In genomic region chr15:85568402-85568801, GRCm38 (mm10) we compare ENCODE assay signal across 19 mouse cellular contexts. TPM values are rescaled to one million over a fixed set of nuclear protein-coding genes. Genes with fewer than 3 reads are reported as not detected.
DNase-seq lines count a peak whose midpoint lies in the region; ATAC-seq and TF ChIP-seq lines count a peak whose summit lies in the region.
"Had no signal": no experiment of that assay in that cellular context is flagged by ENCODE, and none has a peak within 500 bp of the region (broad histone marks: within the 10 kb centered on the region; RNA-seq: fewer than 3 reads in every experiment).

No protein-coding gene starts in this region.

- no peak overlapping the region for H3K4me3 ChIP-seq in lung, embryonic 14.5 days (ENCODE audit: low read depth, low read length)
- peak overlapping the region; percentile 52 for H3K4me3 ChIP-seq in E14TG2a.4 (replicated peaks; ENCODE audit: low read length)
- no peak overlapping the region for H3K4me3 ChIP-seq in heart, embryonic 11.5 days (ENCODE audit: low read depth, low read length)
- H3K4me3 ChIP-seq: heart, embryonic 10.5 days; limb, embryonic 13.5 days; liver, embryonic 12.5 days; midbrain, embryonic 13.5 days; neural tube, embryonic 13.5 days; stomach, embryonic 15.5 days had no signal

- WGBS in lung, embryonic 14.5 days, result 56% methylated on average over 3 of the region's 3 CpGs
- 69% methylated on average over 3 of the region's 3 CpGs for WGBS in heart, embryonic 11.5 days (ENCODE audit: insufficient replicate concordance)

- 0 out of 2 replicates have a peak overlapping the region, but pooled peaks have one; percentile 16 for H3K27ac ChIP-seq in lung, embryonic 14.5 days (ENCODE audit: low read depth)
- H3K27ac ChIP-seq in heart, embryonic 11.5 days (ENCODE audit: low read depth, low read length), result no peak overlapping the region
- H3K27ac ChIP-seq: limb, embryonic 13.5 days; liver, embryonic 12.5 days; midbrain, embryonic 13.5 days; stomach, embryonic 15.5 days had no signal

- no peaks in the 10 kb centered on the region for H3K9me3 ChIP-seq in lung, embryonic 14.5 days (ENCODE audit: low read depth, low read length)
- no peaks in the 10 kb centered on the region for H3K9me3 ChIP-seq in E14TG2a.4 (ENCODE audit: low read length)
- H3K9me3 ChIP-seq in heart, embryonic 11.5 days (replicated peaks; ENCODE audit: control insufficient read depth, low read length), result no peaks in the 10 kb centered on the region
- H3K9me3 ChIP-seq: G1E; heart, embryonic 10.5 days; limb, embryonic 13.5 days; liver, embryonic 12.5 days; midbrain, embryonic 13.5 days; neural tube, embryonic 13.5 days; stomach, embryonic 15.5 days had no signal

- peaks cover 2% of the 10 kb centered on the region; the same call in 1 of the 2 replicates for H3K27me3 ChIP-seq in lung, embryonic 14.5 days (ENCODE audit: insufficient read depth, low read length)
- H3K27me3 ChIP-seq in E14TG2a.4 (ENCODE audit: insufficient read depth, low read length), result peaks cover 7% of the 10 kb centered on the region
- peaks cover 12% of the 10 kb centered on the region for H3K27me3 ChIP-seq in heart, embryonic 11.5 days (ENCODE audit: control insufficient read depth, insufficient read depth, low read length)

- no peak for DNase-seq in lung, embryonic 14.5 days
- no peak for DNase-seq in lung, adult 18-20 months
- DNase-seq in 3134 (ENCODE audit: extremely low read depth, insufficient read length, low spot score), result peak; percentile 39
- DNase-seq in R1 (ENCODE audit: low read depth, low spot score), result peak; percentile 91
- no peak for DNase-seq in layer of hippocampus, adult 9-10 months (ENCODE audit: low spot score)
- DNase-seq: adrenal gland, postnatal 14 days; cerebellum, adult 2 months; gastrocnemius, postnatal 10 days; right cerebral cortex, adult 18-20 months; thymus, postnatal 36 days had no signal

- H3K9ac ChIP-seq in lung, embryonic 14.5 days, result no peak overlapping the region
- no peak overlapping the region for H3K9ac ChIP-seq in heart, embryonic 11.5 days (ENCODE audit: low read depth, low read length)
- H3K9ac ChIP-seq: limb, embryonic 13.5 days; liver, embryonic 12.5 days; midbrain, embryonic 13.5 days; neural tube, embryonic 13.5 days; stomach, embryonic 15.5 days had no signal

- H3K36me3 ChIP-seq in lung, embryonic 14.5 days (ENCODE audit: insufficient read depth), result no peaks in the 10 kb centered on the region
- H3K36me3 ChIP-seq in E14TG2a.4 (ENCODE audit: insufficient read depth, low read length), result no peaks in the 10 kb centered on the region
- no peaks in the 10 kb centered on the region for H3K36me3 ChIP-seq in heart, embryonic 11.5 days (ENCODE audit: control insufficient read depth, insufficient read depth, low read length)
- H3K36me3 ChIP-seq: G1E; heart, embryonic 10.5 days; limb, embryonic 13.5 days; liver, embryonic 12.5 days; midbrain, embryonic 13.5 days; neural tube, embryonic 13.5 days; stomach, embryonic 15.5 days had no signal

- H3K4me1 ChIP-seq in lung, embryonic 14.5 days (ENCODE audit: insufficient read depth), result peaks cover 6% of the 10 kb centered on the region; the same call in 1 of the 2 replicates
- peaks cover 93% of the 10 kb centered on the region for H3K4me1 ChIP-seq in E14TG2a.4 (replicated peaks; ENCODE audit: low read depth, low read length)
- no peaks in the 10 kb centered on the region for H3K4me1 ChIP-seq in heart, embryonic 11.5 days (ENCODE audit: control insufficient read depth, insufficient read depth, low read length)
- H3K4me1 ChIP-seq: liver, embryonic 12.5 days; stomach, embryonic 15.5 days had no signal

- H3K4me2 ChIP-seq in lung, embryonic 14.5 days, result no peak overlapping the region
- no peak overlapping the region for H3K4me2 ChIP-seq in heart, embryonic 11.5 days
- H3K4me2 ChIP-seq: limb, embryonic 13.5 days; liver, embryonic 12.5 days; midbrain, embryonic 13.5 days; neural tube, embryonic 13.5 days; stomach, embryonic 15.5 days had no signal

- ATAC-seq in lung, embryonic 14.5 days (ENCODE audit: insufficient read depth), result no peak
- no peak for ATAC-seq in heart, embryonic 11.5 days (replicated peaks; ENCODE audit: insufficient number of reproducible peaks, low FRiP score, low TSS enrichment)
- ATAC-seq: liver, embryonic 12.5 days had no signal

- no peak for TF ChIP-seq CTCF in lung, embryonic 14.5 days (IDR thresholded peaks at IDR 0.05; ENCODE audit: low read depth)
- TF ChIP-seq CTCF in E14TG2a.4 (conservative IDR thresholded peaks at IDR 0.05; ENCODE audit: low read length), result no peak

RNA-seq across cellular contexts. Expression of gene Wnt7b, which starts 13.9 kb away (rescaled TPM):
- 65.7 and 77.0 TPM in 2 replicates for polyA plus RNA-seq in lung, embryonic 14.5 days (2014; fragmentation: Nextera tagmentation; extraction: Ambion mirVana)
- 0.52 and 1.5 TPM in 2 replicates for polyA plus RNA-seq in heart, embryonic 11.5 days (2014; fragmentation: Nextera tagmentation; extraction: Ambion mirVana)
- polyA plus RNA-seq: G1E had no signal

Comparison
In these comparisons a context has a peak if more than half of its experiments do, and no peak if none do; other contexts are left out.
1. DNase-seq: peak in 3134 (single experiment) and R1 (single experiment); none in lung, embryonic 14.5 days (single experiment), lung, adult 18-20 months (0 of 2) and layer of hippocampus, adult 9-10 months (single experiment).
2. RNA of gene Wnt7b, which starts 13.9 kb away (polyA plus RNA-seq): 65.7 to 77.0 TPM in lung, embryonic 14.5 days; 0.52 to 1.5 TPM in heart, embryonic 11.5 days; every median in the first group is over 10 times any median in the second.